Mouse (Mus musculus) adrenal gland, postnatal 10 days (tissue): ENCODE measurements at regions not wholly inside any gene's neighbourhood (a gene's known extent, or its start where the extent isn't known, plus 50 kb on each side); places are given as distances from the start of the nearest gene placed in this dataset.
"Not testable (repeated sequence)": the region's sequence is repeated elsewhere in the genome, so short reads cannot be mapped to it uniquely, and the experiment has no call there.

Experiments used
- DNase-seq: peaks from one replicate; pipeline ENCODE4 v3.0.0; 2021; ENCODE audit warnings: mixed read lengths

DNA sequence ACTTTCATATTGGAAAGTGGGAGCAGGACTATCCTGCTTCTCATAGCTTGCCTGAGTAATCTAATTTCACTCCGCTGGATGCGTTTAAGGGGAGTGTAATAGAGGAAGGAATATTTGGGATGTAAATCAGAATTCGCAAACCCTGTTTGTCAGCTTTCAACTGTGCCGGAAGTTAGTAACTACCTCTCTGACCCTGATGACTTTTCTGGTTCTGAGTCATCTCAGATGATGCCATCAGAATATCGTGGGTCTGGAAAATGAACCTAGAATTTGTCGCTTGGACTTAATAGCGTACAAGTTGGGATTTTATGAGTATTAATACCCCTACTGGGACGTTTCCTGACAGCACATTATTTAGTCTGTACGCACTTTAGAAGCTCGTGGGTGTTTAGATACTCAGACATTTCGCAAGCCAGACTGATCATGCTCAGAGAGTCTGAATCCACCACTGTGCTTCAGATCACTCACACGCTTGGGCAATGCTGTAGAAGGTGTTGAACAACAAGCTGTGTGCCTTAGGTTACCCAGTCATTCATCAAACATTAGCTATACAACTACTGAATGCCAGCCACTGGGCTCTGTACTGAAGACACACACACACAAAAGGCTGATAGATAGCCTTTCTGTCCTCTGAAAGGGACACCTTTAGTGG, 131.1 kb downstream of the Phlda1 start:
- no peak for DNase-seq

DNA sequence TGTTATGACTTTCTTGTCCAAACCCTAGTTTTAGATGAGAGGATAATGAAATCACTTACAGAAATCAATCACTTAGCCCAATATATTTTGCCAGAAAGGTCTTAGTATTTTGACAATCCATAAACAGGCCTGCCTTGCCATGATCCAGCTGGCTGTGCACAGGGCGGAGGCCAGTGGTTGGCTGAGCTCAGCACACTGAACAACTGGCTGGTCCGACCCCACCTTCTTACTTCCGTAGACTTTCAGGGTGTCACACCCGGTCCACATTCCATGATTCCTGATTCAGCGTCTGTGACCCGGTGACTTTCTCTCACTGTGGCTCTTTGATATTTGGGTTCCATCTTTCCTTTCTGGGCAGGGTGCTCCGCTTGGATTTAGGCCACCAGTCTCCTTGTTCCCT, 133.8 kb downstream of the Phlda1 start:
- no peak for DNase-seq

DNA sequence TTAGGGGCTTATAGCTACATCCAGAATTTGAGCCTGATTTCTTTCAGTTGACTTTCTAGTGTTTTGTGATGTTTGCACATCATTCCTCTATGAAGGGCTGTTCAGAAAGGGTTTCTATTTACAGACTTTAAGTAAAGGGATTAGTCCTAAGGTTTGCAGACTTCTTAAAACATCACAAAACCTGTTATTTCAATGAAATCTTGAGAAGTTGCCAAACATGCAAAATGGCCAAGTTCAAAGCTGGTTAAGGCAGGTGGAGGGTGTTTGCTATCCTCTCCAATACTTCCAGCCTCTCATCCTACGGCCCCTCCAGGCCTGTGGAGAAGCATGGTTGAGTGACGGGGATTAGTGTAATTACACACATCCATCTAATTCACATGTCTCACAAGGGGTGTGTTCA, 136.6 kb downstream of the Phlda1 start:
- no peak for DNase-seq

DNA sequence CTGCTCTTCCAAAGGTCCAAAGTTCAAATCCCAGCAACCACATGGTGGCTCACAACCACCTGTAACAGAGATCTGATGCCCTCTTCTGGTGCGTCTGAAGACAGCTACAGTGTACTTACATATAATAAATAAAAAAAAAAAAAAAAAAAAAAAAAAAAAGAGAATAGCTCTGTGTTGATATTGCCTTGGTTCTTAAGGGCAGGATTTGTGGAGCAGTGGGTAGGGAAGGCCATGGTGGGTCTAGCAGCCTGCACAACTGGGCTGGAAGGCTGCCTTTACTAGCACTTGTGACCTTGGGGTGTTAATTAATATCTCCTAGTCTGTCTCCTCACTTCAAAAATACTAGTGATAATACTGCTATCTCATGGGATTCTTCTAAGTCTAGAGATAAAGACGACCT, 147.7 kb downstream of the Phlda1 start:
- not testable (repeated sequence) for DNase-seq

DNA sequence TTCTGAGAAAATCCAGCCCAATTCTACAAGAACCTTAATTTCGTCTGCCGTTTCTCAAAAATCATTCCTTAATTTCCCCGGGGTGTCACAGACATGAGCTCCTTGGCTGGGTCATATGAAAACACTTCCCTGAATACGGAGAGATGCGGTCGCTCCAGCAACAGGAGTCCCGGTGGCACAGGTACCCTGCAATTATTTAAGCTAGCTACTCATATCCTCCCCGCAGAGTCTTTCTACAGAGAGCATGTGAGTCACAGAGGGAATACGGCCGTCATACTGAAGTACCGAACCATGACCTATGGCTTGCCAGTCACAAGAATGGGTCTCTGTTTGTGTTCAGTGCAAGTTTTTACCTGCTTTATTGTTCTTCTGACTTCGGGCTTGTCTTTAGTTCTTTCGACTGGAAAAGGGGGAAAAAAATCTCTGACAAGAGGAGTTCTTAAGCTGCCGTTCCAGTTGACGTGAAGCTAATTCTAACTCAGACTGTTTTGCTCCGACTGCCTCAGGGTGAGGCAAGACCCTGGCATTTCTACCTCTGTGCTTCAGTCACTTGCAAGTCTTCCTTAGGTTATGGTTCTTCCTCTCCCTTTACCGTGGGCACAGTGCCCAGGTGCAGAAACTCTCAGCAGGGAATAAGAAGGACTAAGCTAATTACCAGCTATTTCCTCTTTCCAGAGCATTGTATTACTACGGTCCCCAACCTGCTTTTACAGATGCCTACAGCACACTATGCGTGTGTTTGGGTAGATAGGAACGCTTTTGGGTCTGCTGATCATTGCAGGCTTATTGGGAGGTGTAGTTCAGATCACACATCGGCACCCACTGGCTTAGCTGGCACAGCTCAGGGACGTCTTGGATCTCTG, 148.5 kb downstream of the Phlda1 start:
- peak; percentile 39 for DNase-seq

DNA sequence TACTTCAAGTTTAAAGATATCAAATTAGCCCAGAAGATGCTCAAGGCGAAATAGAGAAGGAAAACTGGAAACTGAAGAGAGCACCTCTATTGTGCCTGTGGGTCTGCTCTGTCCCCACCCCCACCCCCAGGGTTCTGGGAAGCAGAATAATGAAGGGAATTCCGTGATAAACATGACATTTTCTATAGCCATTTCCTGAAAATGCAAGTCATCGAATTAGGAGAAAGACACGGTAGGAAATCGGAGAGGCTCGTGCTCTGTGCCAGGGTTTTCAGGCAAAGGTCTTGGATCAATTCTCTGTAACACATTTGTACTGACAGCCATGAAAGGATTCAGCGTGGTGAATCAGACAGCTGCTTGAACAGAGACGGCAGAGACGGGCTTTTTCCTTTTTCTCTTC, 152.7 kb downstream of the Phlda1 start:
- no peak for DNase-seq

DNA sequence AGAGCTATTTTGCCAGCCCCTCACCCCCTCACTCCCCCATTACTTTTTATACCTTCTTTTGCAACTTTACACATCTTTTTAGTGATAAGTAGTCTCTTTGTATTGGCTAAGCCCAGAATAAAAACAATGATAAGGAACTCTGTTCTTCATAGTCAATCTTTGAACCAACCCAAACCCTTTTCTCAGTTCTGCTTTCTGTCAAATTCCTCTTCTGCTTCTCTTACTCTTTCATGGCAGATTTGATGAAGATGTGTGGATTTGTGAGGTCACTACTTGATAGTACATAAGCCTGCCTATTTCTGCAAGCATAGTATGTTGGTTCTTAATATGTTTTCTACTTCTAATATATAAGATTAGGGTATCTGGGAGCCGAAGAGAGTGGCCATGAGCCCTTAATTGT, 156.6 kb downstream of the Phlda1 start:
- no peak for DNase-seq

DNA sequence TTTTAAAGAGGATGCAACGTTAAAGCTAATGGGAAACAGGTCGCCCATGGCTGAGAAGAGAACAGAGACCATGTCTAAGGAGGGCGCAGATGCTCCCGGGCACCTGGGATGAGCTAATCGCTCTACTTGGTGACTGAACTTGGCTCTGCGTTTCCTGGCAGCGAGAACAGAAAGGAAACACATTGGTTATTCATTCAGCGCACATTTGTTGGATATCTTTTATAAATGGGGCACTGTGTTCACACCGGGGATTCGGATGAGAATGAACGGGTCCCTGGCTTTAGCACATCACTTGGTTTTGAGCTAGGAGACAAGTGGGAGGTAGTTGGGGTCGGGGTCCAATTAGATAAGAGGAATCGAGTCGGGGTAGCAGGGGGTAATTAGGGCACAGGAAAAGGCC, 159.7 kb downstream of the Phlda1 start:
- DNase-seq: no peak

DNA sequence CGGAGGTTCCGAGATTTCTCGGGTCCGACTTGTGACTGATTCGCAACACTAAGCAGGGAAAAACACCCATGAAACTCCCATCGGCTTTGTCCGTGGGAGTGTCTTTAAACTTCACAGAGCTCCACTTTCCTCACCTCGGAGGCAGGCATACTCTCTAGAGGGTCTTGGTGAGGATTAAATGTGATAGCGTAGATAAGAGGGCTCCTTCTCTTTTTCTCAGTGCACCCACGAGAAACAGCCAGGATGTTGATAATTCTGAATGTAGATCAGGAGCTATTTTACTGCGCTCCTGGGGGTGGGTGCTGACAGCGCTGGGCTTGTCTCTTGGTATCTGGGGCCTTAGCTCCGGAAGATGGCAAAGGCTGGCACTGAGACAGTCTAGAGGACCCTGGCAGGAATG, 160.9 kb downstream of the Phlda1 start:
- DNase-seq: no peak

DNA sequence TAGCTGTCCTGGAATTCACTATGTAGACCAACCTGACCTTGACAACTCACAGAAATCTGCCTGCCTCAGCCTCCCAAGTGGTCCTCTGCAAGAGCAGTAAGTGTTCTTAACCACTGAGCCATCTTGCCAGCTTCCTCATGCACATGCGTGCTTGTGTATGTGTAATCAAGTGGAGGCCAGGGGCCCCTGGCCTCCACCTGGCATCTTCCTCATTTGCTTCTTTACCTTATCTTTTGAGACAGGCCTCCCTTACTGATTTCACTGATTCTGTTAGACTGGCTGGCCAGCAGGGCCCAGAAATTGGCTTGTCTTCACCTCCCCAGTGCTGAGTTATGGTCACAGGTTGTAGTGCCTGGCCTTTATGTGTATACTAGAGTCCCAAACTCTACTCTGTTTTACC, 162.6 kb downstream of the Phlda1 start:
- no peak for DNase-seq

DNA sequence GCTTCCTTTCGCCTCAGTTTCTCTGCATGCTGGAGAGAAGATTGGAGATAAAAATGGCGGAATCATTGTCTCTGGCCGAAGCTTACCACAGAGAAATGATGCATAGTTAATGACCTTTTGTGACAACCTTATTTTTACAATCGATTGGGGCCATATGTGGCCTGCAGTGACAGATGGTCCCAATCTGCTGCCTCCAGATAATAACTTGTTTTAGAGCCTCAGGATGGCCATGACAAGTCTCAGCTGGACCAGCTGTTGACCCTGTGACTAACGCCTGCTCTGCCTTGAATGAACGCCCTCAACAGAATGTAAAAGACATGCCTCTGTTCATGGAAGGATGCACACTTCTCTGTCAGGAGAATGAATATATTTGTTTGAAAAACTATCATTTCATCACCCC, 163.6 kb downstream of the Phlda1 start:
- no peak for DNase-seq

DNA sequence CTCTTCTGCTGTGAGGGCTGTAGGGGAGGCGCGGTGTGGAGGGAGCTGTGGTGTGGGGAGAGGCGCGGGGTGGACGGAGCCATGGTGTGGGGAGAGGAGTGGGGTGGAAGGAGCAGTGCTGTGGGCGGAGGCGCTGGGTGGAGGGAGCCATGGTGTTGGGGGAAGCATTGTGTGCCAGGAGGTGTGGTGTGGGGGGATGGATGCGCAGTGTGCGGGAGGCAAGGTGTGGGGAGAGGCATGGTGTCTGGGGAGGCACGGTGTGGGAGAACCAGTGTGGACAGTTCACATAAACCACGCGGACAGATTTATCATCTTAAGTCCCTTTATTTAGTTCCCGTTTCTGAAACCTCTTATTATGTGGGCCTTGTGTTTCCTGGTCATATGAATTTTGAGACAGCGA, 164.6 kb downstream of the Phlda1 start:
- no peak for DNase-seq

DNA sequence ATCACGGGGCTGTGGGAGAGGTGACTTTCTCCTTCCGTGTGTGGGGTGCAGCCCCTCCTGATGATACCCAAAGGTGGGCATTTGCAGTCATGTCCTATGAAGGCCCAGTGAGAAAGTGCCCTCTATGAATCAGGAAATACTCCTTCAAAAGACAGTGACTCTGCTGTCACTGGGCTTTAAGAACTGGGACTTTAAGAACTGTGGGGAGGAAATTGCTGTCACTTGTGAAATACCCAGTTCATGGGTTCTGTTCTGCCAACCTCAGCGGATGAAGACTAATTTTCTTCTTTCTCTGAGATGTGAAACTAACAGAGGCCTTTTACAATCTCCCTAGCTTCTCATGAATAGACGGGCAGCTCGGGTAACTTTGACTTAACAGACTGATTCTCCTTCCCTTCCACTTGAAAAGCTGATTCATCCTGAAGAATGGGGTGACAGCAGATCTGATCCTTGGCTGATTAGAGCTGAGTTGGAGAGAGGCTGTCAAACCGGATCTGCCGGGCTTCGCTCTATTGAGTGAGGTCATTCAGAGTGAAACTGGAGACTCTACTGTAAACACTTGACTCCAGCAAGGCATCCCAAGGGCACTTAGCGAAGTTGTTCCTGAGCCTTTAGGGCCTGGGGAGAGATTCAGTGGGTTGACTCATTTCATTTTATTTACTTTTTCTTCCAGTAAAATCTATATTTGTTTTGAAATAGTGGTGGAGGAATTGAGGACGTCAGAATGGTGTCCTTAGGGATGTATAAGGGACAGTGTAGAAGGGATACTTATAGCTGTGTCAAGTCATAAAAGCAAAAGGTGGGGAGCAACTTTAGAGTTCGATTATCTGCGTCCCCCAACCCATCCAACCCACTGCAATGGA, 166.6 kb downstream of the Phlda1 start:
- peak; percentile 27 for DNase-seq

DNA sequence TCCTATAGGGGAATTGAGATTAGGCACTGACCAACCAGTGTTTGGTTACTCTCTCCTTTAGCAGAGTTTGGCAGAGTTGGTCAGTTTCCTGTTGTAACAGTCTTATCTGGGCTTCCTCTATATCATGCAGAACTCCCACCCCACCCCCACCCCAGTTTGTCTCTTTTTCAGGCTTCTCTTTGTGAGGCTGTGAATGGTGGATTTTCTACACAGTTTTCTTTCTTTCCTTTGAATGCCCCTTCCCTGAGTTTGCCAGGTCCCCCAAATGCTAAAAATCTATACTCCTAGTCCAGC, 167.2 kb downstream of the Phlda1 start:
- no peak for DNase-seq

DNA sequence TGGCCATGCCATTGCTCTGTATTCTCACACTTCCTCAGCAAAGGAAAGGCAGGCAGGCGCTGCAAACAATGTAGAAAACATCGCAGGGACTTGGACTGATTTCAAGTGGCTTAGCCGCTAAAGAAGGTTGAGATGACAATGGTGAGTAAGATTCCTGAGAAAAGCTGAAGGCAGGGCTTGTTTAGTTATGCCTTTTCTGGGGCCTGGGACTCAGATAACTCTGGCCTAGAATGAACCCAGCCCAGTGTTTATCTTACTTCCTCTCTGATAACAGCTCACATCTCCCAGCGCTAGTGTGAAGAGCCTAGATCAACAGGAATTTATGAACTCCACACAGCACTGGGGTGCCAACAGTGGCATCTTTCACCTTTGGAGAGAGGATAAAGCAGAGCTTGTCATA, 170.2 kb downstream of the Phlda1 start:
- DNase-seq: no peak

DNA sequence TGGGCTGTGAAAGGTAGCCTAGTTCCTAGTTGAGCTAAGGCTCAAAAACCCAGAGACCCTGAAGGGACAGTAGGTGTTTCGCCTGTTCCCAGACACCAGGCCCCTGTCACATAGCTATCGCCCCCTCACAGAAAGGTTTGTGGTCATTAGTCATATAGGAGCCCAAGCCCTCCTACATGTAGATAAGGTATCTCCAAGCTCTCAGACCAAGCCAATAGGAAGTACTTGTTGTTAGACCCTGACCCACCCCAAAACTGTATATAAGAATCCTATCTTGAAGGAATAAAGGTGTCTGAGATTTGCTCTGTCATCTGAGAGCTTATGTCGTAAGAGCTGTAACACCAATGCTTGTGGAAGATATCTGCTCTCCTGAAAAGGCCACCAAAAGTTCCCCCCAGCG, 174.8 kb downstream of the Phlda1 start:
- no peak for DNase-seq

DNA sequence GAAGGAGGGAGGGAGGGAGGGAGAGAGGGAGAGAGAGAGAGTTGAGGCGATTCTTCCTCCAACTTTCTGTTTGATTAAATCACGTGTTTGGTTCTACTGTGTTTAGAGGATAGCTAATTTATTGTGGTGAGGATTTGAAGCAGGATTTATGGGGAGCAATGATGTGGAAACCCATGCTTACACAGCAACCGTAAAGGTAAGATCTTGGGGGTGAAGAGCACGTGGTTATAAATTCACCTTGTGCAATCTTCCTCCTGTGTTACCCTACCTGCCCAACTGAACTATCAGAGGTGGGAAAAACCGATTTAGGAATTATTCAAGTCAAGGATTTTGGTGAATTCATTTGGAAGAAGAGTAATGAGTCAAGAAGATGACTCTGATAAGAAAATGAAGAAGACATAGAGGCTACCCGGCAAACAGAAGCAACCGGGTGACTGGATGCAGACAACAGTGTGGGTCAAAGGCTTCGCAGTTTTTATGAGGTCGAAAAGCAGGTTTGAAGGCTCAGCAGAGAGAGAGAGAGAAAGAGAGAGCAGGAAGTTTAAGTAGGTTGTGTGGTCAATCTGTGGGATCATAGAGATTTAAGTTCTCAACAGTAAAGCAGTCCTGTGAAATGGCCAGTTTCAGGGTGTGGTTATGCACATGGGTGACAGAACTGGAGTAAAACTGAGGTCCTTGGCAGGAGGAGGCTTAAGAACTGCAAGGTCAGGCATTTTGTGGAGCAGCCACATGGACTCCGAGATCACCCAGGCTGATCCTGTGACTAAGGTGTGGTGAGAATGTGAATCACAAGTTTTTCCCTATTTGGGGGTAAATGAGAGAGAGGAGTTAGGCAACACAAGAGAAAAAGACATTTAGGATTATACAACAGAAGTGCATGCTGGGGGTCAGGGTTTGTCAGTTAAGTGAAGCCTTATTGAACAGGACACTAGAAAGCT, 178.6 kb downstream of the Phlda1 start:
- DNase-seq: no peak

DNA sequence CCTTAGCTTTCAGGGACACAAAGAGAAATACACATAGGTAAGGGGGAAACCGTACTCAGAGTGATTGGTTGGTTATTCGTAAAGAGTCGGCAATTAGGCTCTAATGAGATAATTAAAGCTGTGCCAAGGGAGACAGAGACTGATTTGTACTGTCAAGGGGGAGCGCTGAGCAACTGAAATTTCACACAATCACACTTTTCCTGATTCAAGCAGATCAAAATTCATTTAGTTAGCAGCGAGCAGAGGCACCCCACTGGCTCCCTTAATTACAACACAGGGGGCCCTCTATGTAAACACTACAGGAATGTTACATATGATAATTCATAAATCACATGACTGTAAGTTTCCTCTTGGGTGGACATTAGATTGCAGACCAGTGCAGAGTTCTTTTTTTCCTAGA, 180.5 kb downstream of the Phlda1 start:
- no peak for DNase-seq

DNA sequence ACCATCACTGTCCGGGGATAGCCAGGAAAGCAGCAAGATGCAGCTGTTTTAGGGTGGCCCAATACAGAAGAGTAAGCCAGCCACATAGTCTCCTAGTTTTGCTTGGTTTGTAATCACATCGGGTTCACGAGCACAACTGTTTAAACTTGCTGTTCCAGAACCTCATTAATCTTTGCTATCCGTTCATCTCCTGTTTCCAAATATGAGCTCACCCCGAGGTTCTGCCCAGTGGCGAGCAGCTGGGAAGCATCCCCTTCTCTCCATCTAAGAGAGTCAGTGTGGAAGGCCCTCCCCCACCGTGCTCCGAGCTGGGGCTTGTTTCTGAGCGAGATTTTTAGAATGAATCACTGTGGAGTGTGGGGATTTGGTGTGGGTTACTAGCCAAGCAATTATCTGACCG, 183.5 kb downstream of the Phlda1 start:
- peak; percentile 32 for DNase-seq

DNA sequence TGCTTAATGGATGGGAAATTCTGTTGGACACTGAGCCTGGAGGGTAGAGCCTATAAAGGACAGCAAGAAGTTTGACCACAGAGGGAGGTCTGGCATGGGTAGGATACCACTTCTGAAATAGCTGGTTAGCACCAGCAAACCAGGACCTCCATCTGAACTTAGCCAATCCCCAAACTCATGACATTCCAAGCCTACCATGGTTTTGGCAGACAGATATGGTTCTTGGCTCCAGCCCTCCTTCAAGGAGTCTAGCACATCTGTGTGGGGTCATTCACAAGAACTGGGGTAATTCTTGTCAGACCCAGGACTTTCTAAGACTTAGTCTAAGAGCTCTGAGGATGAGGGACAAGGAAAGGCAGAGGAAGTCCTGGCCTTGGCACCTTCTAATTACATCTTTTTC, 187.7 kb downstream of the Phlda1 start:
- no peak for DNase-seq

DNA sequence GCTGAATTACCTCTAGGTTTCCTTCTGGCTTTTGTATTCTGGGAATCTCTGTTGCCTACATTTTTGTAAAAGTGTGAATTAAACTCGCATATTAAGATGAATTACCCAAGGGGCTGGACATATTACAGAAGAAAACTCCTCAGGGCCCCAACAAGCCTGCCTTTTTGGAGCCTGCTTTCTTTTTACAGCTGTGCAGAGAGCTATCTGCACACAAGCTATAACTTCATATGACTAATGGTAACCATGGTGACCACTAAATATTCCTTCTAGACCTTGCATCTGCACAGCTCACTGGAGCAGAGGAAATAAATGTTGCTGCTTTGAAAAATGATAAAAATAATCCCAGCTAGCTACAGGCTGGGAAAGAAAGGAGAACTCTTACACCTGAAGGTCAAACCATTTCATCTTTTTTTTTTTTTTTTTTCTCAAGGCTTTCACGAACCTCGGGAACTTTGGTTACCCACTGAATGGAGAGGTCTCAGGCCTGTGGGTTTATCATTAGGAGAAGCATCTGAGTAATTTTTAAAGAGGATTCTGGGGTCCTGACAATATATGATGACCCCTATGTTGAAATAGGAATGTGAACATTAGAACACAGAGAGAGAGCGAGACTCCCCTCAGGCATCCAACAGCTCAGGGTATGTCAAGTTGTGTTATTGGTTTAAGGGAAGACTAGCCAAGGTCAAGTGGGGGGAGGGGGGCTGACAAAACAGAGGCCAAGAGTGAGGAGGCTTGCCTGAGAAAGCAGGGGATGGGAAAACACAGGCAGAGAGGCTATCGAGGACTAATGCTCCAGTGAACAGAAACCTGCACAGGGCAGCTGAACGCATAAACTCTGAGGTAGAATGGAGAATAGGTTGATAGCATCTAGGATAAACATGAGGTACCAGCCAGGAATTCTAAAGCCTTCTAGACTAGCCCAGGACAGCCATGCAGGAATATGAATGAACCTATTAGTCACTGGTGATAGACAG, 188.4 kb downstream of the Phlda1 start:
- DNase-seq: peak; percentile 40
